Mouse (Mus musculus) heart, embryonic 12.5 days (tissue): ENCODE data around the gene Kctd20. TPM values are rescaled to one million over a fixed set of nuclear protein-coding genes. Genes with fewer than 3 reads are reported as not detected.
A peak's percentile ranks its signal among the peaks of the same experiment; 100 is the strongest.

Experiments used
- ATAC-seq: fragments of 200-750 bp; cut with Nextera tagmentation; 2 replicates; pipeline ENCODE4 v1.8.0; 2017; ENCODE audit warnings: moderate TSS enrichment, moderate library complexity; ENCODE audit not compliant: insufficient number of reproducible peaks, low FRiP score
- H3K27ac ChIP-seq: fragments of 300-500 bp; sonication (generic); 2 replicates; pipeline ENCODE4 v1.5.1; 2016; ENCODE audit warnings: mild to moderate bottlenecking, moderate library complexity; ENCODE audit not compliant: poor library complexity, severe bottlenecking
- H3K27me3 ChIP-seq: fragments of 300-500 bp; sonication (generic); replicated peaks from 2 replicates; pipeline ENCODE4 v1.6.1; 2016; ENCODE audit warnings: mild to moderate bottlenecking, moderate library complexity
- H3K36me3 ChIP-seq: fragments of 300-500 bp; sonication (generic); 2 replicates; pipeline ENCODE4 v1.6.1; 2016; ENCODE audit warnings: mild to moderate bottlenecking, moderate library complexity
- H3K4me1 ChIP-seq: fragments of 300-500 bp; sonication (generic); replicated peaks from 2 replicates; pipeline ENCODE4 v1.6.1; 2016; ENCODE audit warnings: mild to moderate bottlenecking
- H3K4me2 ChIP-seq: fragments of 300-500 bp; sonication (generic); 2 replicates; pipeline ENCODE4 v1.6.1; 2016; ENCODE audit warnings: mild to moderate bottlenecking, moderate library complexity
- H3K4me3 ChIP-seq: fragments of 300-500 bp; sonication (generic); 2 replicates; pipeline ENCODE4 v1.5.1; 2016; ENCODE audit warnings: mild to moderate bottlenecking
- H3K9ac ChIP-seq: fragments of 300-500 bp; sonication (generic); 2 replicates; pipeline ENCODE4 v1.6.1; 2016; ENCODE audit warnings: mild to moderate bottlenecking, moderate library complexity
- H3K9me3 ChIP-seq: fragments of 300-500 bp; sonication (generic); replicated peaks from 2 replicates; pipeline ENCODE4 v1.6.1; 2016; ENCODE audit warnings: mild to moderate bottlenecking, moderate library complexity
- WGBS: fragments of 180-500 bp; shearing (Covaris S2); methylation state at CpG from one replicate; pipeline ENCODE4 v1.1.7; 2016; 5-methylcytosine and 5-hydroxymethylcytosine counted together
- polyA plus RNA-seq: library from polyadenylated mRNA; unstranded; fragments of >200 nt; fragmentation: Nextera tagmentation; extraction: Ambion mirVana; gene quantifications from 2 replicates; pipeline ENCODE4 v1.2.1, GENCODE M21; 2016

The Kctd20 gene
- polyA plus RNA-seq, 1 experiment from 2014 or later: 77.5 TPM

DNA sequence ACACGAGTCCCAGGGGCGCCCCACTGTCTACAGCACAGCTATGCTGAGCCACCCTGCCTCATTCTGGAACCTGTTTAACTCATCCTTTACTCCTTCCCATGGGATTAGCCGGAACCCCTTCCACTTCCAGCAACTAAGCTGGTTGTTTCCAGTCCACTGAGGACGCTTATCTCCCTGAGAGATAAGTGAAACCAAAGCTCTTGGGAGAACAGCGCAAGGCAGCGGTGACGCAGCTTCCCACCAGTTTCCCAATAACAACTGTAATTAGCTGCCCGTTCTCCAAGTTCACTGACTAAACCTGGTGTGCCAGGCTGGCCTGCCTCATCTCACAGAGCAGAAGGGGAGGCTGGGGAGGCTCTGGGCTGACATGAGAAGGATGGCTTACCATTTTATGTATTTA lies 30.7 kb upstream of the Kctd20 start:
- 0 out of 2 replicates have a peak, but pooled peaks have one; percentile 20 for ATAC-seq
- H3K9me3 ChIP-seq: no peaks in the 10 kb centered on the region
- 15% methylated on average over 8 of the region's 8 CpGs for WGBS
- H3K9ac ChIP-seq: 0 out of 2 replicates have a peak overlapping the region, but pooled peaks have one; percentile 21
- no peaks in the 10 kb centered on the region for H3K27me3 ChIP-seq
- H3K27ac ChIP-seq: no peak overlapping the region
- H3K4me3 ChIP-seq: no peak overlapping the region
- H3K36me3 ChIP-seq: no peaks in the 10 kb centered on the region
- peaks cover 8% of the 10 kb centered on the region for H3K4me1 ChIP-seq
- peak overlapping the region; percentile 44 for H3K4me2 ChIP-seq

DNA sequence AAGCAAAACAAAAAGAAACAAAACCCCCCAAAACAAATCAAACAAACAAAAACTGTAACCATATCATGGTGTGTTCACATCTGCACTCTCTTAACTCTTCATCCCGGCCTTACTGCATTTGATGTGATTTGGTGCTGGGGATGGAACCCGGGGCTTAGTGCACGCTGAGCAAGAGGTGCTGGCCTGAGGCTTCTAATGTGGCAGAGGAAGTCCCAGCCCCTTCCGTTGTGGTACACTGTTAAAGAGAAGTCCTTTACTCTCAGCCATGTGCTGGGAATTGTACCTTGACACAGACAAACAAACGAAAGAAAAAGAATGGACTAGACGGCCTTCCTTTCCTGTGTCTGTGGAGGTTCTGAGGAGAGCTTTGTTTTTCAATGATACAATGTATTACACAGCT lies 29.7 kb upstream of the Kctd20 start:
- no peak for ATAC-seq
- Histone ChIP-seq H3K4me1 (peaks cover 10% of the 10 kb centered on the region), H3K9me3 (no peaks in the 10 kb centered on the region), H3K27me3 (no peaks in the 10 kb centered on the region), H3K4me2 (no peak overlapping the region), H3K36me3 (no peaks in the 10 kb centered on the region), H3K9ac (no peak overlapping the region), H3K27ac (no peak overlapping the region), H3K4me3 (no peak overlapping the region)
- WGBS: 66% methylated on average over 6 of the region's 6 CpGs

DNA sequence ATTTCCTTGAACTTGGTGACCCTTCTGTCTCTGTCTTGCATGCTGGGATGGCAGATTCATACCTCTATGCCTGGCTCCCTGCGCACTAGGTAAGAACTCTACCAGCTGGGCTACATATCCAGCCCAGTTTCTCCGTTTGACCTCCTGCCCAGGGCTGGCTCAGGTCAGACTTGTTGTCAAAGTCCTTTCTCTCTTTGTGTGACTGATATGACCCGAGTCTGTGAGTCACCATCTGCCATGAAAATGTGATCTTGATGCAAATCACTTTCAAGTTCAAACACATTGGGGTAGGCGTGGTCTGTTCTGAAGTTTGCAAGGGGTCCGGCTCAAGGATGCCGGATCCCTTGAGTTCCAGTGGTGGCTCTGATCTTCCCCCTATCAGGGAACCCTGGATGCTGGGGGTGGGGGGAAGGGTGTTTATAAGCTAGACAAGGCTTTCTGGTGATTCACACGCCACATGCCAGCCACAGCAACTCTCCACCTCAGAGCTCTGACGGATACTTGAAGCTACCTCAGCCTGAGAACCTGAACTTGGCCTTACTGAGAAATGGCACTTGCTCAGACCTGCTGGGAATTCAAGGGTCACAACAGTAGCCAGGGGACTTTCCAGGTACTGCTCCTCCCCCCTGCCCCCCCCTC lies 26.7 kb upstream of the Kctd20 start:
- ATAC-seq: no peak
- Histone ChIP-seq H3K9me3 (no peaks in the 10 kb centered on the region), H3K4me1 (peaks cover 12% of the 10 kb centered on the region), H3K36me3 (no peaks in the 10 kb centered on the region), H3K27me3 (no peaks in the 10 kb centered on the region), H3K9ac (no peak overlapping the region), H3K4me3 (no peak overlapping the region), H3K4me2 (no peak overlapping the region), H3K27ac (no peak overlapping the region)
- 75% methylated on average over 8 of the region's 8 CpGs for WGBS

DNA sequence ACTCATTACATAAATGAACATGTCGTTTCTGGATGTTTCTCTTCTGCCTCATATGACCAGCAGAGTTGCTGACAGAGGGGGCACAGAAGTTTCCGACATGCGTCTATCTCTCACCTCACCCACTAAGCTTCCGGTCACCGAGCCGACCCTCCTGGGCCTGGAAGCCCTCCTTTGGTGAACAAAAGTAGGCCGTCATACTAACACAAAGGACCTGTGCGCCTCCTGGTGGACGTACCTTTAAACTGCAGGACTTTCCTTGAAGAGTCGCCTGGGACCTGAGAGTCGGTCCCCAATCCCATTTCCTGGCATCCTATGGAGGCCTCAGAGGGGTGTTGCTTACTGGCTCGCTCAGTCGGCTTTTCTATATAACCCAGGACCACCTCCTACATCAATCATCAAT lies 25.4 kb upstream of the Kctd20 start:
- no peak for ATAC-seq
- H3K4me2 ChIP-seq: peak overlapping the region; percentile 31; the same call in 1 of the 2 replicates
- WGBS: 9% methylated on average over 13 of the region's 13 CpGs
- peaks cover 17% of the 10 kb centered on the region for H3K4me1 ChIP-seq
- H3K4me3 ChIP-seq: no peak overlapping the region
- no peak overlapping the region for H3K27ac ChIP-seq
- H3K9me3 ChIP-seq: no peaks in the 10 kb centered on the region
- no peaks in the 10 kb centered on the region for H3K27me3 ChIP-seq
- H3K9ac ChIP-seq: no peak overlapping the region
- no peaks in the 10 kb centered on the region for H3K36me3 ChIP-seq

- Histone ChIP-seq H3K4me2 (no peak overlapping the region), H3K27me3 (no peaks in the 10 kb centered on the region), H3K4me3 (no peak overlapping the region), H3K27ac (no peak overlapping the region), H3K36me3 (no peaks in the 10 kb centered on the region), H3K9ac (no peak overlapping the region), H3K4me1 (peaks cover 21% of the 10 kb centered on the region), H3K9me3 (no peaks in the 10 kb centered on the region)
- no peak for ATAC-seq
- WGBS: 43% methylated on average over 15 of the region's 15 CpGs
Observed at GRCm38 (mm10) chr17:28926866-28927635, 24.7 kb upstream of the Kctd20 start.

DNA sequence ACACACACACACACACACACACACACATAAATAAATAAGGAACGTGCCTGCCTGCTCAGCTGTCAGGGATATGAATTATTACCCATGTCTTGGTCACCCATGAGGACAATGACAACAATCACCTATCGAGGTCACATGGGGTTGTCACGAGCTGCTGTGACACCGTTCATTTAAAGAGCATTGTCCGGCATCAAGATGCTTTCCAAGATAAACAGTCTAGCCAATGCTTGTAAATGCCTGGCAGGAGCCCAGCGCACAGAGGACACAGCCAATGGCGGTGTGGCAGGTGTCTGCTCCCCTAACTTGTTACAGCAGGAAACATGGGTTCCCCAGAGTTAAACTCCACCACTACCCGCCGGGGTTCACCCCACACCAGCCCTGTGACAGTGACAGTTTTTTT lies 23.7 kb upstream of the Kctd20 start:
- no peak overlapping the region for H3K4me3 ChIP-seq
- H3K4me1 ChIP-seq: peaks cover 21% of the 10 kb centered on the region
- no peak overlapping the region for H3K4me2 ChIP-seq
- WGBS: 85% methylated on average over 9 of the region's 9 CpGs
- H3K27me3 ChIP-seq: no peaks in the 10 kb centered on the region
- H3K9ac ChIP-seq: no peak overlapping the region
- no peak for ATAC-seq
- no peaks in the 10 kb centered on the region for H3K36me3 ChIP-seq
- H3K27ac ChIP-seq: no peak overlapping the region
- no peaks in the 10 kb centered on the region for H3K9me3 ChIP-seq

GRCm38 (mm10) chr17:28929369-28929768 lies 22.4 kb upstream of the Kctd20 start:
- no peak for ATAC-seq
- H3K4me2 ChIP-seq: no peak overlapping the region
- H3K4me3 ChIP-seq: no peak overlapping the region
- no peak overlapping the region for H3K9ac ChIP-seq
- H3K36me3 ChIP-seq: no peaks in the 10 kb centered on the region
- H3K27me3 ChIP-seq: no peaks in the 10 kb centered on the region
- H3K9me3 ChIP-seq: no peaks in the 10 kb centered on the region
- peaks cover 21% of the 10 kb centered on the region for H3K4me1 ChIP-seq
- no peak overlapping the region for H3K27ac ChIP-seq
- WGBS: 94% methylated on average over 4 of the region's 4 CpGs

DNA sequence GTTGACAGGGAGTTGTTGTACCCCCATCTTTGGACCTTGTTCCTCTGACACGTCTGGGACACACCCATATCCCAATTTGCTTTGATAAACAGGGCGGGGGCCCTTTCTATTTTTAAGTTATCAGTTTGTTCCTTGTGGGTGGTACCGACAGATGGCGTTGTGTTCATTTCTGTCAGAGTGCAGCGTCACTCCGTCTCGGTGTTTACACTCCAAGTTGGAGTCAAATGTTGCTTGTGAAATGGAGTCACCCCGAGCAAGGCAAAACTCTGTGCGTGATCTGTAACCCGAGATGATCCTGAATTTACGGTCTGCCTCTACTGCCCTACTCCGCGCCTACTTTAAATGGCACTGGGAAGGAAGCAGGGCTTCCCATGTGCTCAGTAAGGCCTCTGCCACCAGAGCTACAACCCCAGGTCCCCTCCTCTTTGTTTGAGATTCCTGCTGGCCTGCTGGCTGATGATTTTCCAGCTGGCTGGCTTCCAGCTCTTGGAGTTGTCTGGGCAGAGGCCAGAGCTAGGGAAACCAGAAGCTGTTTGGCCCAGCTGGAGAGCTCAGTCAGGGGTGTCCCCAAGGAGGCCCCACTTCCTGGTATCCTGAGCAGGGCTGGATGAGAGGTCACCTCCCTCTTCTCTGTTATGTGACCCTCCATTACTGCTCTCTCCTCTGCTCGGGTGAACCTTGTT lies 21.2 kb upstream of the Kctd20 start:
- peak overlapping the region; percentile 52 for H3K4me2 ChIP-seq
- peaks cover 21% of the 10 kb centered on the region for H3K4me1 ChIP-seq
- H3K9ac ChIP-seq: peak overlapping the region; percentile 53
- 18% methylated on average over 14 of the region's 14 CpGs for WGBS
- H3K4me3 ChIP-seq: no peak overlapping the region
- H3K9me3 ChIP-seq: no peaks in the 10 kb centered on the region
- peak overlapping the region; percentile 93 for H3K27ac ChIP-seq
- no peaks in the 10 kb centered on the region for H3K36me3 ChIP-seq
- H3K27me3 ChIP-seq: no peaks in the 10 kb centered on the region
- ATAC-seq: peak; percentile 87

DNA sequence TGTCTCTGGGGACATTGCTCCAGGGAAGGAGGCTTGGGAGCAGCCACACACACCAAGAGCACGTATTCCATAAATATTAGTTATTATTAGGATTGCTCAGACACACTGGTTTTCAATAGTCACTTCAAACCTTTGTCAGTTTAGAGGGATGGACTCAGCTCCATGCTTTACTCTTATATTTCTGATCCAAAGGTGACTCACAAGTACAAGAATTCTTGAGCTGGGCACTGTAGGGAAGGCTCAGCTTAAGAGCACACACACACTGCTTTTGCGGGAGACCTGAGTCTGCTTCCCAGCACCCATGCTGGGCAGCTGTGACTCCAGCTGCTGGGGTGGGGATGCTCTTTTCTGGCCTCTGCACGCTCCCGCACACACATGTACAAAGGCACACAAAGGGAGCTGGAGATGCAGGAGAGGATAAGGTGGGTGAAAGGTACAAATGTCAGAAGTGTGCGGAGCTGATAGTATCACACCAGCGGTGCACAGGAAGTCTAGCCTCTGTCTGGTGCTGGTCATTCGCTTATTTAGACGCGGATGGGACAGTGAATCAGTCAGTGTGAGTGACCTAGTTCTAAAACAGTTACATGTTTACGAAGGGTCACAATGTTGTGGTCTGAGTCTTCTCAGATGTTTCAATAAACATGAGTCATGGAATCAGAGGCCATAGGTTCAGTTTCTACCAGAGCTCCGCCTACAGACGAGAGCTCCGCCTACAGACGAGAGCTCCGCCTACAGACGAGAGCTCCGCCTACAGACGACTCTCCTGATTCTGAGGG lies 20.1 kb upstream of the Kctd20 start:
- no peak for ATAC-seq
- H3K27ac ChIP-seq: peak overlapping the region; percentile 35; the same call in 1 of the 2 replicates
- H3K4me1 ChIP-seq: peaks cover 21% of the 10 kb centered on the region
- H3K9ac ChIP-seq: no peak overlapping the region
- H3K9me3 ChIP-seq: no peaks in the 10 kb centered on the region
- no peaks in the 10 kb centered on the region for H3K27me3 ChIP-seq
- no peaks in the 10 kb centered on the region for H3K36me3 ChIP-seq
- no peak overlapping the region for H3K4me3 ChIP-seq
- 86% methylated on average over 18 of the region's 18 CpGs for WGBS
- no peak overlapping the region for H3K4me2 ChIP-seq

GRCm38 (mm10) chr17:28932274-28932673 lies 19.5 kb upstream of the Kctd20 start:
- no peaks in the 10 kb centered on the region for H3K27me3 ChIP-seq
- H3K4me3 ChIP-seq: no peak overlapping the region
- peaks cover 19% of the 10 kb centered on the region for H3K4me1 ChIP-seq
- 92% methylated on average over 4 of the region's 4 CpGs for WGBS
- ATAC-seq: no peak
- H3K9ac ChIP-seq: no peak overlapping the region
- no peaks in the 10 kb centered on the region for H3K9me3 ChIP-seq
- H3K36me3 ChIP-seq: no peaks in the 10 kb centered on the region
- no peak overlapping the region for H3K4me2 ChIP-seq
- H3K27ac ChIP-seq: no peak overlapping the region
